Mouse (Mus musculus) thymus, adult 18-20 months (tissue): ENCODE results near the gene Zfp442.
"Not testable (repeated sequence)": the region's sequence is repeated elsewhere in the genome, so short reads cannot be mapped to it uniquely, and the experiment has no call there.

ENCODE experiments used
- DNase-seq, 2 experiments: peaks; one replicate each; pipeline ENCODE4 v3.0.0; 2022; ENCODE audit warnings: mixed read lengths in 2 of 2

Gene Zfp442

GRCm38 (mm10) chr2:150451180-150451919, at the start of gene Zfp442:
Gene Zfp442, minus strand, starts transcription at chr2:150451486.
- DNase-seq, result peak; percentile 13 to 25

DNA sequence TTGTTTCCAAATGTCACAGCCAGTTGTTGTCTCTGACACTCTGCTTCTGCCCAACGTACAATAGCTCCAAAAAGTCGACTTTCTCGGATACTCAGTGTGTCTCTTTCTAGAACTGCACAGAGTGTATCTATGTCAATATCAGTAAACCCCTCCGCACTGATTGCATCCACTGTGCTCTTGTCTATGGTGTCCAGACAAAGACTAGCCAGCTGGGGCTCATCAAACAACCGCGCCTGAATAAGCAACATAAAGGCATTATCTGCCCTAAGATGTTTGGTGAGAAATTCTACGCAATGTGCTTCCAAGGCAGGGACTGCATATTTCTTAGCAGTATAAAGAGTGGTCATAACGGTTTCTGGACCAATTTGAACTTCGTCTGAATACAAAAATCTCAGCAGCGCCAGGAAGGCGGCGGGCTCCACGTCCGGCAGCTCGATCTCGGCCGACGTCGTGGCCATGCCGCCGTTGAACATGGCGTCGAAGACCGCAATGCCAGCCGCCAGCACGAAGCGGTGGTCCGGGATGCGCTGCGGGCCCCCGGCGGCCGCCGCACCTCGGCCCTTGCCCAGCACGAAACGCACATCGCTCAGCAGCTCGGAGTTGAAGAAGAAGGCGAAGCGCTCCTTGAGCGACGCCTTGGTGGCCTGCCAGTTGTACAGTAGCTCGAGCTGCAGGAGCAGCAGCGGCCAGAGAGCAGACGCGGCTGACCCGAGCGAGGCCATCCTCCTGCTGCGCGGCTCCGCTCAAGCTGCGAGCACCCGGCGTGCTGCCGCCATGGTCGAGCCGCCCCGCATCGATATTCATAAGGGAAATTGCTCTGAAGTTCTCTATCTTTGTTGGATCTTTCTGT, 49.1 kb upstream of the Zfp442 start:
- not testable (repeated sequence) for DNase-seq

DNA sequence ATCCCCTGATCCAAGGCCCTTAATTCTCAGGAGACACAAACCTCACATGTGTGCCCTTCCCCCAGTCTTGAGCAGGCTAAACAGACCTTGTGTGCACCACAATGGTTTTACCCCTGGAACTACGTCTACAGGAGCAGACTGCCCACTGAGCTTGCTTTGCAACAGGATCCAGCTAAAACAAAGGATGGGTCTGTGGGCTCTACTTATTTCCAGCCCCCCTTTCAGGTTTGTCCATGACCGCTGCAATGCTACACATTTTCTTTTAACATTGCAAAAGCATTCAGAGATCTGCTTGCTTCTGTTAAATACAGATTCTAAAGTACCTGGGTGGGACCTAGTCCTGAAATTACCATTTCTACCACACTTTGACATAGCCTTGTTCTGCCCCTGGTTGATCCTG, 41.7 kb upstream of the Zfp442 start:
- DNase-seq, result no peak

DNA sequence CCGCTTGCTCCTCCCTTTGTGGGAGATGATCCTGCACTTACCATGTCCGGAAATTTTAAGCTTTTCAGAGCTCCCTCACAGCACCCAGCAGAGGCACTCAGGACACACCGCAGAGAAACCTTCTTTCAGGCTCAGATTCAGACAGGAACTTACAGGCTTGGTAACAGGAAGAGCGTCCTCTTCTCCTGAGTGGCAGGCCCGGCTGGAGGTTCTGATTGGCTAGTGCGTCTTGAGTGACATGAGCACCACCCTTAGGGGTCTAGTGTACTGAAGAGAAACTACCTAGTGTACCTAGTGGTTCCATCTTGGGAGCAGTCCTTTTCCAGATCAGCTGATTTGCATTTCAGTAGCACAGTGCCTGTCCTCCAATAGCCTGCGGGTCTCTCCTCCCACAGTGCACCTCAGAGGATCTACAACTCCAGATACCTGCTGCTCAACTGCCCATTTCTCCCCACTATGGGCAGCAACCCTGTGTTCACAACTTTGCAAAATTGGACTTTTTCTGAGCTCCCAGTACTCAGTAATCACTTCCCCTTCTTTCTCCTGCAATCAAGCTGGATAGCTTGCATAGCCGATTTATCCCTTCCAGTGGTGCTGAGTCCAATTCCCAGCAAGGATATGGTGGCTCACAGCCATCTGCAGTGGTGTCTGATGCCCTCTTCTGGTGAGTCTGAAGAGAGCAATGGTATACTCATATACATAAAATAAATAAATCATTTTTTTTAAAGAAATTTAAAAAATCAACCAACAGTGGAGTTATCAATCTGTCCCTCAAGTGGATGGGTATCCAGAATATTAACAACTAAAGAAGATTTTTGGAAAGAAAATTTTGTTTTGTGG, 33.9 kb upstream of the Zfp442 start, which contains the start of gene Zfp345:
Zfp345 (minus strand) TSS at position 153 of the 840 bp plus-strand sequence.
- DNase-seq, result peak in 1 of 2 experiments; percentile 9

- DNase-seq, result not testable (repeated sequence)
Observed at GRCm38 (mm10) chr2:150439084-150439483, 12.2 kb downstream of the Zfp442 start.

DNA sequence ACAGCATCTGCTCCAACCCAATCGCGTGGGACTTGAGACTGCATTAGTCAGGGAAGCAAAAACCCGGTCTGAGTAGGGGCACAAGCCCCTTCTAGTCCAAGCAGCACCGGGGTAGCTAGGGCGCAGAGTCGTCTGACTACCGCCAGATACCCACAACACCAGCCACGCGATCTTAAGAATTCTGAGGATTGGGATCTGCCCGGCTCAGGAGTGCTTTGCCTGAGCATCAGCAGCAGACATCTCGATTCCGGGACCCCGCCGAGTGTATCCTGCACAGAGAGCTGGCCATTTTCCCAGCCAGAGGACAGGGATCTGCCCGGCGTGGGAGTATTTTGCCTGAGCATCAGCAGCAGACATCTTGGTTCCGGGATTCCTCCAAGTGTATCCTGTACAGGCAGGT, 39.1 kb downstream of the Zfp442 start:
- DNase-seq, result not testable (repeated sequence)

GRCm38 (mm10) chr2:150390198-150390597, 61.1 kb downstream of the Zfp442 start:
- no peak for DNase-seq

DNA sequence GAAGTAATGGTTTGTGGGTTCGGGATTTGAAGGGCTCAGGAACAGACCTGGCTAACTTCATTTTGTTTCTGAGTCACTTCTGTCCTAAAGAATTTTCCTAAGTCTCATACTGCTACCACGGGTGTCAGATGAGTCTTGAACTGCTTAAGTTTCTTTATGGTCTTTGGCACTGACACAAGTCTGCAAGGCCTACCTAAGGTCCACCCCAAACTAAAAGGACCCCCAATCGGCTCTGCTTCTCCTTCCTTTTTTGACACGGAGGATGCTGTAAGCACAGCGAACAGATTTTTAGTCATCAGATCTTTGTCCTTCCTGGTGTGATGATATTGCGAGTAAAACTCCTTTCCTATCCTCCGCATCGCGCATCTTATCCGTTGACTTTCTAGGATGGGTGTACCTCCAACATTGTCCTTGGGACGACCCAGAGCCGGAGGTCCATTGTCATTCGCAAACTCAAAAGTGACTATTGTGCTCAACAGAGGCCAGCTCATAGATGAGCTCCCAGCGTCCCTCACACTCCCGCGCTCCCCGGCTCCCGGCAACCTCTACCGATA, 65.7 kb downstream of the Zfp442 start:
- not testable (repeated sequence) for DNase-seq

DNA sequence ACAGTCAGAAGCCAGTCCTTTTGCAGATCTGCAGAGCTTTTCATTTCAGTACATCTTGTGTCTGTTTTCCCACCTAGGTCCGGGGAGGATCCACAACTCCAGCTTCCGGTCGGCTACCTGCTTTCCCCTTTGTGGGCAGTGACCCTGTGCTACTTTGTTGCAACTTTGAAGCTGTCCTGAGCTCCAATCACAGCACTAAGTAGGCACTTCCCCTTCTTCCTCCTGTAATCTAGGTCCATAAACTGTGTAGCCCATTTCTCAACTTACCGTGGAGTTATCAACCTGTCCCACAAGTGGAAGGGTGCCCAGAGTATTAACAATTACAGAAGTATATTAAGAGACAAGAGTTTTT, 88.4 kb downstream of the Zfp442 start:
- DNase-seq, result no peak

GRCm38 (mm10) chr2:150362113-150362877, 89.0 kb downstream of the Zfp442 start, which contains the start of gene 3300002I08Rik:
Gene 3300002I08Rik, minus strand, starts transcription at chr2:150362765.
- DNase-seq, result peak; percentile 58 to 73
